Mouse (Mus musculus): ENCODE results near the gene Spryd7.
"Not testable (repeated sequence)": the region's sequence is repeated elsewhere in the genome, so short reads cannot be mapped to it uniquely, and the experiment has no call there.

The Spryd7 gene

DNA sequence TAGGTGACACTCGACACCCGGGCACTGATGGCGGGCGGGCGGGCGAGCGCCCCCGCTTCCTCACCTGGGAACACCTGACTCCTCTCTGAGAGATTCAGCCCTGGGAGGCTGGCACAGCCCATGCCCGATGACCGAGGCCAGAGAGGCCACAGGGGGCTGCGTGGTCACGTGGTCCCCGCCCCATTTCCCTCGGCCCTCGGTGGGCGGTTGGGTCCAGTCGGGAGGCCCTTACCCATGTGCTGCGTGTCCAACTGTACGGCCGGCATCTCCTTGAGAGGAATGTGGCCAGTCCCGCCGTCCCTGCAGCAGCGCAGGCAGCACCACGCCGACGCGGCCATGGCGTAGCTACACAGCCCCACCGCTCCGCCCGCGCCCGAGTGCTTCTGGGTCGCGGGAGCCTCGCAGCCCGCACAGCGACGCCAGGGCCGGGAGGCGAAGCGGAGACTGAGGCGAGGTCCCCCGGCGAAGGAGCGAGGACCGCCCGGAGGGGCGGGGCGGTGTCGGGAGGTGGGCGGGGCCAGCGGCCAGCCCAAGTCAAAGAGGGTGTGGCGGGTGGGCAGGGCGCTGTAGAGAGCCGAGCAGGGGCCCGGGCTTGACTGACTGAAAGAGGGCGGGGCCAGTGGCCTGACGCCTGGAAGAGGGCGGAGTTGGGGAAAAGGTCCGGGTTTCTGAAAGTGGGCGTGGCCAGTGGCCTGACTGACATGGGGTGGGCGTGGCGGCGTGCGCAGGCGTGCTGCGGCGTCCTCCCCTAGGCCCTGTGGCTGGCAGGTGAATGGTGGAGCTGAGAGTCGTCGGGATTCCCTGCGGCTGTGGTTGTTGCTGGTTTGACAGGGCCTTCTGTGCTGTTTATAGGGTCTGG is at the start of gene Spryd7:
Spryd7 (minus strand) TSS at position 598 of the 859 bp plus-strand sequence.
- DNase-seq (ENCODE audit: extremely low spot score, low spot score): peak; percentile 96

DNA sequence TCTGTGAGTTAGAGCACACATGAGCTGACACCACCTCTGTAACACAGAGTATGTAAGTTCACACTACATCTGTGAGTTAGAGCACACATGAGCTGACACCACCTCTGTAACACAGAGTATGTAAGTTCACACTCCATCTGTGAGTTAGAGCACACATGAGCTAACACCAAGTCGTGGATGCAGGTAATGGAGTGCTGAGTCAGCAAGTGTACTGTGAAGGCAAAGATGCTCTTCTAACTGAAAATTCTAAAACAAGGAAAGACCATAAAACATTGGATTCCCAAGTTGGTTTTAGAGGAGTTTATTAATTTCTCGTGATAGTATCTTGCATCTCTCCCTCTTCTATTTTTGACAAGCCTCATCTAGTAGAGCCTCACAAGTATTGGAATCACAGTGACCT is 49.4 kb upstream of the Spryd7 start:
- DNase-seq (ENCODE audit: extremely low spot score, low spot score): not testable (repeated sequence)

DNA sequence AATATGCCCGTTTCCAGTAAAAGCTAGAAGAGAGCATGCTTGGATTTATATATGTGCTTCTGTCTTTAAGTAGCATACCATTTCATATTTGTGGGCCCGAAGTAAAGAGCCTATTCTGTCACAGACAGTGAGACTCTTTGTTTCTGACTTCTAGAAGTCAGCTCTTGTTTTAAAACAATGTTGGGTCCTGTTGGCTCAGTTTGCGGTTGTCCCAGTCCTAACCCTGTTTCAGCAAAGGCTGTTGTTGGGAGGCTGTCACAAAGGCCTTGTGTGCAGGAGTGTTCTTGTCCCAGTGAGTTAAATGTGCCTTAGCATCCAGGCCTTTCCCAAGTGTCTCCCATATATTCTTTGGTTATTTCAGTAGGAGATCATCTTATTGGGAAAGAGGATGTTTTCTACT is 47.4 kb upstream of the Spryd7 start:
- DNase-seq (ENCODE audit: extremely low spot score, low spot score): no peak

DNA sequence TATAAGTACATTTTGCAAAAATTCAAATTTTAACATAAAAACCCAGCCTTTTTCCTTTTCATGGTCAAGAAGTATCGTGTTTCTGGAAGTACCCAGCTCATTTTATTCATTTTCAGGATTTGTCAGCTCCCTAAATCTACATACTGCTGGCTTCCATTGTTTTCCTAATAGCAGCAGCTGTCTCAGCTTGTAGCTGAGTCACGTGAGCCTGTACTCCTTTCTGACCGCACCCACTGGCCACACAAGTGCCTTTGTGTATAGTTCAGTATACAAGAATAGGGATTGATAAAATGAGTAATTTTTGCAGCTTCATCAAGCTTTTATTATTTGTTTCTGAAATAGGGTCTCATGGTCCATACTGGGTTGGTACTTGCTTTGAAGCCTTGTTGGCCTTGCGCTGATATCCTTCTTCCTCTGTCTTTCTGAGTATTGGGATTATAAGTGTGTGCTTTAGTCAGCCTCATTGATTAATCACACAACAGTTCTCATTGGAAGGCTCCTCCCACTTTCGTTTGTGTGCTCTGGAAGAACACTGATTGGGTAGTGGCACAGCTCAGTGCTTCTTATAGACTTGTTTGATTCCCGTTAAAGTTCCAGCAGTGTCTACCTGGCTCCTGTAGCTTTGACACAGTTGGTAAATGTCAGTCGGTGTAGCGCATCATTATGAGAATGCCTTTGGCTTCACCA is 46.5 kb upstream of the Spryd7 start:
- DNase-seq (ENCODE audit: extremely low spot score, low spot score): no peak

- DNase-seq (ENCODE audit: extremely low spot score, low spot score): no peak
Measured at GRCm38 (mm10) chr14:61601348-61601747, 44.7 kb upstream of the Spryd7 start.

DNA sequence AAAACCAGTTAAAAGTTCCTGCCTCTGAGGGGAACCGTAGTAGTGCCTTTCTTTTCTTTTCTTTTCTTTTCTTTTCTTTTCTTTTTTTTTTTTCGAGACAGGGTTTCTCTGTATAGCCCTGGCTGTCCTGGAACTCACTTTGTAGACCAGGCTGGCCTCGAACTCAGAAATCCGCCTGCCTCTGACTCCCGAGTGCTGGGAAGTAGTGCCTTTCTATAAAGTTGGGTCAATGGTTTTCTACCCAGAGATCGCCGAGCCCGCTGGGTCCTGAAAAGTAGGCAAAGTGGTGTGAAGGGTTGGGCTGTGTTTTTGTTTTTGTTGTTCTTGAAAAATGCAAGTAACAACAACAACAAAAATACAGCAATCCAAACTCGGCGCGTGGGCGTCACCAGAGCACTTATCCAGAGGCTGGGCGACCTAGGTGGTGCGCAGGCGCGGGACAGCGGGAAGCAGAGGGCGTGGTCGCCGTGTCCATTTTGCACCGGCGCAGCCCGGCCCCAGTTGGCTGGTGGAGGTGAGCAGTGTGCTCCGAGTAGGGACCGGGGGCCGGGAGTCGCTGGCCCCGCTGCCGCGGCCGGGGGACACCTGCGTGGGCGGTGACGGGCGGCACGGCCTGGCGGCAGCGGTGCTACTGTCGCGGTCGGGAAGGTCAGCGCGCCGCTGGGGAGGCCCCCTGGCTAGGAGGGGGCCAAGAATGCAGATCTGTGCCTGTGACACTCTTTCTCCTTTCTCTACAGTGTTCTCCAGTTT is 42.5 kb upstream of the Spryd7 start:
- DNase-seq (ENCODE audit: extremely low spot score, low spot score): peak; percentile 90

GRCm38 (mm10) chr14:61597968-61598367 is 41.3 kb upstream of the Spryd7 start, which contains the start of gene Trim13:
TSS of gene Trim13 (plus strand) at chr14:61598247.
- no peak for DNase-seq (ENCODE audit: extremely low spot score, low spot score)

DNA sequence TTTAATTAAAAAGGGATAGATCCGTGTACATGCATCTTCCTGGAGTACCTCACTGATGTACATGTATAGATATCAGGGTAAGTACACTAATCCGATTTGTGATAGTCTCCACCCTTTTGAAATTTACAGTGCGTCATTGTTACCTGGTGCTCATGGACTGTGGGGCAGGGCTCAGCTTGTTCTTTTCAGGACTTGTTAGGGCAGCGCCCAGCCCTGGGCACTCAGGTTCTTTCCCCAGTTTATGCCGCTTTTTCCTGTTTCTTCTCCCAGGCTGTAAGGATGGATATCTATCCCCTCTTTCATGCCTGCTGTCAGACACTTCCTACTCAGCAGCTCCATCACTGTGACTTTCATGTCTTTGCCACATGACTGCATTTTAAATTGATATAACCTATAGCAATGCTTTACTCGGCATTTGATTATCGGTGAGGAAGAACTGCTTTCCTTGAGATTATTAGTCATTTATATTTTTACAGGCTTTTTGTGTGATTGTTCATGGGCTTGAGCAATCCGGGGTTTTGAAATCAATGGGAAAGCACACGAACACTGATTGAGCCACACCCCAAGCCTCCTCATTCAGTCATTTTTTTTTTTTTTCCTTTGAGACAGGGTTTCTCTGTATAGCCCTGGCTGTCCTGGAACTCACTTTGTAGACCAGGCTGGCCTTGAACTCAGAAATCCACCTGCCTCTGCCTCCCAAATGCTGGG is 40.2 kb upstream of the Spryd7 start:
- DNase-seq (ENCODE audit: extremely low spot score, low spot score): no peak

DNA sequence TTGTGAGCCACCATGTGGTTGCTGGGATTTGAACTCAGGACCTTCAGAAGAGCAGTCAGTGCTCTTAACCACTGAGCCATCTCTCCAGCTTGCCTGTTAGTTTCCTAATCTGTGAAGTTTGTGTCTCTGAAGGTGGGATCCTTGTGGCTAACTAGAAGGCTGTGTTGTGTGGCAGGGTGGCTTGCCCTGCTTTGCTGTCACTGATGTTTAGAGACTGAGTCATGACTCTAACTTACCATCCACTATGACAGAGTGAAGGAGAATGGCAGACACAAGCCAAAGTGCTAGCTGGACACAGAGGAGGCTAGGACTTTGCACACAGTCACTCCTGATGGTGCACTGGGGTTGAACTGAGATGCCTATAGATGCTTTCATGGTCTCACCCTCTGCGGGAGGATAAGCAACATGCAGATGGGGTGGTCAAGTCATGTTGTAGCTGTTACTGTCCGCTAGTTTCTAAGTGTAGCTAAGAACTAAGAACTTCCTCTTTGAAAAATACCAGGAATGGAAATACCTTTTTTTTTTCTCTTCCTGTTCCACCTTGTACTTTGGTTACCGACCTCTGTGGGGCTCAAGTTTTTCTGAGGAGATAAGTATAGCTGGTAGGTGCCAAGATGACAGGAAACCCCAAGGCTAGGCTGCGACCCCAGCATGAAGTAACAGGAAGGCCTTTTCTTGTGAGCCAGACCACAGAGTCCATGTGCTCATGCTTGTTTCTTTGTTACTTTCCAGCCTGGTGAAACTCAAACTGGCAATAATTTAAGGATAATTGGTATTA is 32.8 kb upstream of the Spryd7 start:
- no peak for DNase-seq (ENCODE audit: extremely low spot score, low spot score)

DNA sequence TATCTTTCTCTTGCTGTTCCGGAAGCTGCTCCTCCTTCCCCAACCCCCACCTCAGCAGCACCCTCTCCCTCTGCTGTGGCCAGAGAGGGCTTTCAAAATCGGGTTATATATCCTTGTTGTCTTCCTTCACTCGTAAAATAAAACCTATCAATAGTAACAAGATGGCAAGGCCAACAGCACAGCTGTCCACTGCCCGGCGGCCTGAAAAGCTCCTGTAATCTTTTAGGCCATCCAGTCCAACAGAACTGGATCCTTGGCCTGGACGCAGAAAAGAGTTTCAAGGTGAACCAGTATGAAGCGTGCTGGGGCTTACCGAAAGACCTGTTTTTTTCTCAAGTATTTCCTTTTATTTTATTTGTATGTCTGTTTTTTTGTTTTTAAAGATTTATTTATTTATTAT is 19.3 kb upstream of the Spryd7 start:
- DNase-seq (ENCODE audit: extremely low spot score, low spot score): no peak

DNA sequence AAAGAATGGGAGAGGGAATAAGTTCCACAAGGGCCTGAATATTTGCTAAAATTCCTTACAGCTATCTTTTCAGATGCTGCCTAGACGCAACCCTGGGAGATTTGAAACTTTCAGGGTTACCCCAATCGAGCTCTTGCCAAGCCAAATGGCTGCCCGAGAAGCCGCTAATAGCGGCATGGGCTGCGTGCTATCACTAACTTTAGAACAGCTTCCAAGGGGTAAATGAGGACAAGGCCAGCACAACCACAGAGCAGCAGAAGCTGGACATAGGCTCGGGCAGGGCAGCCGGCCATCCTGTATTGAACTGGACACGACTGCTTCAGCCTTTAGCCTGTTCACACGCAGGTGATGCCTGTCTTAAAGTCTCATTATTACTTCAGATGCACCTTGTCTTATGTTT is 18.4 kb upstream of the Spryd7 start:
- no peak for DNase-seq (ENCODE audit: extremely low spot score, low spot score)

DNA sequence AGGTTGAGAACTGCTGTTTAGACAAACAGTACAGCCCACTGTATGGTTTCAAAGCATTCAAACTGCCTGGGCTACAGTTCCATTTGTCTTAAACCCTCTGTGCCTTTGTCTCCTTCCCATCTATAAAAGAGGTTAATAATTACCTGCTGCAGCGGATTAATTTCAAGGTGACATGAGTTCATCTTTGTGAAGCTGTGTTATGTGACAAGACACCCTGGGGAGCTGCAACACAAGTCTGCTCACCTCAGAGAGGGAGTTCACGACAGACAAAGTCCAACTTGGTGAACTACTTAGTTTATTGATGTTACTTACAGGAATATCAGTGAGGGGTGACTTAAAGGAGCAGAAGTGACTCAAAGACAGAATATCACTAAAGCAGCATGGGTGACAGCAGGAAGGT is 15.4 kb upstream of the Spryd7 start:
- DNase-seq (ENCODE audit: extremely low spot score, low spot score): no peak

- DNase-seq (ENCODE audit: extremely low spot score, low spot score): peak; percentile 83
Measured at GRCm38 (mm10) chr14:61571366-61571765, 14.7 kb upstream of the Spryd7 start.

- DNase-seq (ENCODE audit: extremely low spot score, low spot score): no peak
Measured at GRCm38 (mm10) chr14:61569344-61569743, 12.7 kb upstream of the Spryd7 start.

GRCm38 (mm10) chr14:61566211-61566610 is 9.5 kb upstream of the Spryd7 start:
- DNase-seq (ENCODE audit: extremely low spot score, low spot score): not testable (repeated sequence)

- DNase-seq (ENCODE audit: extremely low spot score, low spot score): no peak
Measured at GRCm38 (mm10) chr14:61559856-61560255, 3.2 kb upstream of the Spryd7 start.

GRCm38 (mm10) chr14:61558901-61559300 is 2.2 kb upstream of the Spryd7 start:
- no peak for DNase-seq (ENCODE audit: extremely low spot score, low spot score)

DNA sequence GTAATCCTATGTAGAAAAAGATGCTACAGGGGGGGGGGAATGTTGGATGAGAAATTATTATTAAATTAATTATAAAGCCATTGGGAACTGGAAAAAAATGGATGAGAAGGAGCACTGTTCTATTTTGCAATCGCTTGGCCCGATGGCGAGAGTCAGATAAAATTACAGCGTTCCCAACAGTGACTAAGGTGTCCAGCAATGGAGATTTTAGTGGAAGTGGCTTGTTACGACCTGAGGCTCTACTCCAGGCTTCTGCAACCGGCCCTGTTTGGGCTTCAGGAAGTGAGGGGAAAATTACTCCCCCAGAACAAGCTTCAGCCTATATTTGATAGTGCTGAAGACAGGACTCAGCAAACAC is 776 bp downstream of the Spryd7 start:
- DNase-seq (ENCODE audit: extremely low spot score, low spot score): no peak

- no peak for DNase-seq (ENCODE audit: extremely low spot score, low spot score)
Measured at GRCm38 (mm10) chr14:61548614-61549013, 8.1 kb downstream of the Spryd7 start.

DNA sequence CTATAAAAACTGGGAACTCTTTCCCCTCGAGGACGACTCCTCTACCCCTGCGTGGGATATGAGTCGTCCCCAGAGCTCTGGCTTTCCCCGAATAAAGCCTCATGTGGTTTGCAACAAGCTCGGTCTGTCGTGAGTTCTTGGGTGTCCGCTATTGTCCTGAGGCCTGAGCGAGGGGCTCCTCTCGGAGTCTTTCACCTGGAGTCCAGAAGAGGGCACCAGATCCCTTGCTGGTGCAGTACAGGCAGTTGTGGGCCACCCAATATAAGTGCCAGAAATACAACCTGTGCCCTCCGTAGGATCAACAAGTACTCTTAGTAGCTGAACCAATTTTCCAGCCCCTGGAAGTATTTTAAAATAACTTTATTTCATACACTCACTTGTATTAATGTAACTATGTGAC is 18.9 kb downstream of the Spryd7 start:
- not testable (repeated sequence) for DNase-seq (ENCODE audit: extremely low spot score, low spot score)

All from neural tube, embryonic 10.5 days (tissue).